Mouse (Mus musculus): ENCODE measurements at regions not wholly inside any gene's neighbourhood (a gene's known extent, or its start where the extent isn't known, plus 50 kb on each side); places are given as distances from the start of the nearest gene placed in this dataset.
"Not testable (repeated sequence)": the region's sequence is repeated elsewhere in the genome, so short reads cannot be mapped to it uniquely, and the experiment has no call there.

- no peak for DNase-seq
These were observed 1039.7 kb downstream of the Adam6a start for GRCm38 (mm10) chr12:114583371-114583770.

- peak; percentile 79 for DNase-seq
These were observed 1043.5 kb downstream of the Adam6a start for GRCm38 (mm10) chr12:114587227-114587626.

- DNase-seq: no peak
These were observed 1054.0 kb downstream of the Adam6a start for GRCm38 (mm10) chr12:114597672-114598071.

- no peak for DNase-seq
These were observed 1065.5 kb downstream of the Adam6a start for GRCm38 (mm10) chr12:114609171-114609570.

- DNase-seq: no peak
These were observed 1068.4 kb downstream of the Adam6a start for GRCm38 (mm10) chr12:114612108-114612507.

- peak; percentile 43 to 48 for DNase-seq
These were observed 1071.5 kb downstream of the Adam6a start for GRCm38 (mm10) chr12:114615179-114615578.

- no peak for DNase-seq
These were observed 1072.0 kb downstream of the Adam6a start for GRCm38 (mm10) chr12:114615712-114616111.

GRCm38 (mm10) chr12:114641089-114641488, 1097.4 kb downstream of the Adam6a start:
- DNase-seq: no peak

- DNase-seq: no peak
These were observed 1102.7 kb downstream of the Adam6a start for GRCm38 (mm10) chr12:114646372-114646771.

- peak; percentile 49 to 57 for DNase-seq
These were observed 1106.9 kb downstream of the Adam6a start for GRCm38 (mm10) chr12:114650432-114651101.

- not testable (repeated sequence) for DNase-seq
These were observed 1113.4 kb downstream of the Adam6a start for GRCm38 (mm10) chr12:114657134-114657533.
